Mouse (Mus musculus) kidney, adult 9 months (tissue): ENCODE results near the gene Matn4.

Experiments
- DNase-seq: peaks from one replicate; pipeline ENCODE4 v3.0.0; 2022

Gene Matn4

GRCm38 (mm10) chr2:164407708-164408107, 2.7 kb upstream of the Matn4 start:
- DNase-seq = peak; percentile 64

- DNase-seq = no peak
These were observed 559 bp upstream of the Matn4 start for GRCm38 (mm10) chr2:164405519-164405918.

GRCm38 (mm10) chr2:164404082-164404990, 624 bp downstream of the Matn4 start:
- DNase-seq = peak; percentile 45

DNA sequence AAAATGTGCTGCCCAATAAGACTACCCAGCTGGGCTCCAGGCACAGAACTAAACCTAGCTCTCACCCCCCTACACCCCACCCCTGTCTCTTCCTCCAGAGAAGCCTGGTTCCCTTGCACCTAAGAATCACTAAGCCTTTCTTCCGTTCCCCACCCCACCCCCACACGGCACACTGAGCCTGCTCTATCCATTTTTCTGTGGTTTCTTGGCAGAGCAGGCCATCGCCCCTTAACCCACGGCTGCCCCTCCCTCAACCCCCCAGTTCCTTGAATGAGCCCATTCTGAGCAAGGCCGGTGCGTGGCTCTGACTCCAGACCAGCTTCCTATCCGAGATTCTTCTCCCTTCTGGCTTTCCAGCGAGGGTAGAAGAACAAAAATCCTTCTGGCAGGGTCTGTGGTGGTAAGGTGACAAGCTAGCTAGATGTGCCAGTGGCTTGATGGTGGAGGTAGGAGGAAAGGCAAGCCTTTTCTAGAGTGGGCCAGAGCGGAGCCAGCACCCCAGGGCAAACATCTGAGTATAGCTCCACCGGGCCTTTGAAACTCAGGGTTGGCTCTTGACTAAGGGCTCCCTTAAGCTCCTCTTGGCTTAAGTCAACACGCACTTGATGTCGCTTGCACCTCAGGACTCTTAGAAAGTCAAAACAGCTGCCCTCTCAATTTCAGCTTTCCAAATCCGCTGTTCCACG, 1.4 kb downstream of the Matn4 start:
- DNase-seq = no peak

DNA sequence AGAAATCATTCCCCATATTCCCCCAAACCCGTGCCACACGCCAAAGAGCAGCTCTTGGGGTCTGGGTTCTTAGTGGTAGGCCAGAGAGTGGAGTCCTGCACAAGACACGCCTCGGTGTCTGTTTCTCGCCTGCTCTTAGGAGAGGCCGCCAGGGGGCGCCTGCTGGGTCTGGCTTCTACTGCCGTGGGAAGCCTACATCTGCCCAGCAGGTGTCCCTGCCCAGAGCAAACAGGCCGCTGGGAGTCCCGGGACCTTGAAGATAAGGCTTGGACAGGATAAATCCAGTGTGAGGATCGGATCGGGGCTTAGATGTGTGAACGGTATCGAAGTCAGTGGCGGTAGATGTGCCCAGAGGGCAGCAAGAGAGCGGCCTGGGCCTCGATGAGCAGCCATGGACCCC, 2.1 kb downstream of the Matn4 start, which contains the start of gene Rbpjl:
TSS of gene Rbpjl (plus strand) at position 236 of the 400 bp plus-strand sequence.
- peak; percentile 83 for DNase-seq

GRCm38 (mm10) chr2:164396911-164397310, 8.0 kb downstream of the Matn4 start:
- DNase-seq = no peak

DNA sequence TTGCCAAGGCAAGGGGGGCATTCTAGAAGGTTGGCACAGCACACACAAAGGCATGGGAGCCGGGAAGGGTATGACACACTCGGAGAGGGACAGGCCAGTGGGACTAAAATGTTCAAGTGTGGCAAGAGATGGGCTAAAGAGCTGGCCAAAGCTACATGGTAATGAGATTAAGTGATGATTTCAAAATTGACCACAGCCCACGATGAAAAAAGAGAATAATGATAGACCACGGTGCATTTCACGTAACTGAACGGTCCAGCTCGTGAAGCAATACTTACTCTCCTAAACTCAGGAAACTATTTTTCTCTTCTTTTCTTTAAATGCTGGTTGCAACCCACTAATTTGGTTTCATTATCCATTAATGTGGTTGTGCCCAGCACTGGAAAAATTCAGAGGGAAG, 8.9 kb downstream of the Matn4 start:
- no peak for DNase-seq

DNA sequence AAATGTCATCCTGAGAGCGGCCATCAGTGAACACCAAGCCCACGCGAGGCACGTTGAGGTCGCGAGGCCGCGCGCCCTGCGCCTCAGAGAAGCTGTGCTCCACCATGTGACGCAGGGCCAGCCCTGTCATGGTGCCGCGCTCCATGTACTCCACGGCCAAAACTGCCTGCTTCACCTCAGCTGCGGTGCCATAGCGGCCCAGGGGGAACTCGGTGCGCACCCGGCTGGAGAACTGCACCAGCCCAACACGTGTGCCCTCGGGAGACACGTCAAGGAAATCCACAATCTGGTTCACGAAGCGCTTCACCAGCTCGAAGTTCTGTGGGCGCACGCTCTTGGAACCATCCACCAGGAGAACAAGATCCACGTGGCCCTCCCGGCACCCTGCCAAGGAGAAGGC, 11.8 kb downstream of the Matn4 start:
- DNase-seq = no peak

- peak; percentile 80 for DNase-seq
These were observed 15.5 kb downstream of the Matn4 start for GRCm38 (mm10) chr2:164389499-164389898.

DNA sequence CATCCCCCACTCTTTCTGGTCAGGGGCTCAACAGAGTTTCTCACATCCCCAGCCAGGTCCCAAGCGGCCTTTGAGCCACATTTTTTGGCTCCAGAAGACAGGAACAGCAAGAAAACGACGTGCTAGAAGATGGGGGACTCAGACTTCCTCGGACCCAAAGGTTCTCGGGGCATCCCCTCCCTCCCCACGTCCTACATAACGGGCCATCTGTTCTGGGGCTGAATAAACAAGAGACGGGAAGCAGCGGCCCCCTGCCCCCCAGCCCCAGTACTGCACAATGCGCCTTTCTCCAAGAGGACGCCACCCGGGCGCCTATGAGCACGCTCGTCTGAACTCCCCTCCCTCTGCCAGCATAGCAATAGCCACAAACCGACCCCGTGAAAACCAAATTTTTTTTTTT, 15.9 kb downstream of the Matn4 start, which contains the start of gene Slpi:
TSS of gene Slpi (minus strand) at position 76 of the 400 bp plus-strand sequence.
- DNase-seq = no peak

GRCm38 (mm10) chr2:164386953-164387352, 18.0 kb downstream of the Matn4 start:
- peak; percentile 45 for DNase-seq

DNA sequence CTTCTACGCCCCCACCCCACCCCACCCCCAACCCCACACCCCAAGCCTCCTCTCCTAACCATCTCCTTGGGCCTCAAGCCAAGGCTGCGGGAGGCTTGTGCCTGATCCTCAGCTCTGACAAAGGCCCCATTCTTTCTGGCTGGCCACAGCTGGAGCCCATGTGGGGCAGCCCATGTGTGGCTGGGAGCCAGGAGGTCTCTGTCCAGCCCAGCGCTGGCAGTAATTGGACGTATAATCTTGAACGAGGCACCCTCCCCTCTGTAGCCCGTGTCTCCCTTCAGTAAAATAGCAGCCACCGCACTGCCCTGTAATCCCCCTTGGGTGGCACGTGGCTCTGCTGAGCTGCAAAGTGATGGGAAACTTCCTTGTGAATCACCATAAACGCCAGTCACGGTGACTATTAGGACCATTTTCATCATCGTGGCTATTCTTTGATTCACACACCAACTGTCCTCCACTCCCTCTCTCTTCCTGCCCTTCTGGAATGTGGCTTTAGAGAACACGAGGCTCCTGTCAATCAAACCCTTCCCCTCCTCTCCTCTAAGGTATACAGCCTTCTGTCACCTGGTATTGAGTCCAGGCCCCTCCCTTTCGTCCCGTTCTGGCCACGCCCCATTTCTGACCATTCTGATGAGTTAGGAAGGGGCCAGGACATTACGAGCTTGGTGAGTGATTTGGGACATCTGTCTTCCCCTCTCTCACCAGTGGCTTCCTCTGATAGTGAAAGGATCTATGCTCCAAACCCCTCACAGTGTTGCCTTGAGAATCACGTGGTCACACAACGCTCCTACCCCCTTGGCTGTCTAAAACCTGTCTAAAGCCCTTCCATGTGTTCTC, 18.8 kb downstream of the Matn4 start:
- no peak for DNase-seq

DNA sequence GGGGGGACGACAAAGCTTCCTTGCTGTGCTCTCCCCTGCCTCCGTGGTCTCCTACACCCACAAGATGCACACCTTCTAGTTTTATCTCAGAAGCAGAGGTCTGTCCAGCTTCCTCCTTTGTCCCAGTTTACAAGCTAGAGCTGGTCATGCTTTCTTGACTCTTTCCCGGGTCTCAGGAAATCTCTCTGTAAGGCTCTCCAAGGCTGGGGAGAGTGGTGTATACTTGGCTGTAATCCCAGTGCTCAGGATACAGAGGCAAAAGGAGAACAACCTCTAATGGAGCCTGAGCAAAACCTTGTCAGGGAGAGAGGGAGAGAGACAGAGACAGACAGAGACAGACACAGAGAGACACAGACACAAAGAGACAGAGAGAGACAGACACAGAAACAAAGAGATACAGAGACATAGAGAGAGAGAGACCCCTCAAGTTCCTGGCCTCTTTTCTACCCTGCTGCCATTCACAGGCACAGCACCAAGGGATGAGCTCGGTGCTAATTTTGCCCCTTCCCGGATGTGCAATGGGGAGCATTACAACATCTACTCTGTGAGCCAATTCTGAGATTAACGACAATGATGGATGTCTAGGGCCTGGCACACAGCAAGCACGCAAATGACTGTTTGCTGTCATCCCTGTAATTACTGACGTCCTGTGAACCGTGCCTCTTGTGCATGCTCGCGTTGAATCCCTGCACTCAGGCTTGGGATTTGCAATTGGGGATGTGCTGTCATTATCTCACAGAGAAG, 21.1 kb downstream of the Matn4 start:
- DNase-seq = no peak

DNA sequence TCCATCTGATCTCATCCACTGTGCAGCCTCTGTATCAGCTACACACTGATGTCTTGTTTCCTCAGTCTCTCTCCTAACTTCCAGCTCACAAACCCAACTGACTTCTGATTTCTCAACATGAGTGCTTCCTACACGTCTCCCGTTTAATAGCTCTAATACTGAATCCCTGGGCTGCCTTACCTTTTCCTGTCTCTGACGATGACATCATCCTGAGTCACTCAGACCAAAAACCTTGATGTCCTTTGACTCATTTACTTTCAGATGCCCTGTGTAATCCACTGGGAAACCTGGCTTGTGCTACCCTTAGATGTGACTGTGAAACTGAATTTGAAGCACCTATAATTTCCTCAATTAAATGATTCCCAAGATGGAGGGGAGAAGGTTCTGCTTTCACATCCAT, 22.0 kb downstream of the Matn4 start:
- DNase-seq = no peak

GRCm38 (mm10) chr2:164381726-164382125, 23.2 kb downstream of the Matn4 start:
- DNase-seq = no peak

DNA sequence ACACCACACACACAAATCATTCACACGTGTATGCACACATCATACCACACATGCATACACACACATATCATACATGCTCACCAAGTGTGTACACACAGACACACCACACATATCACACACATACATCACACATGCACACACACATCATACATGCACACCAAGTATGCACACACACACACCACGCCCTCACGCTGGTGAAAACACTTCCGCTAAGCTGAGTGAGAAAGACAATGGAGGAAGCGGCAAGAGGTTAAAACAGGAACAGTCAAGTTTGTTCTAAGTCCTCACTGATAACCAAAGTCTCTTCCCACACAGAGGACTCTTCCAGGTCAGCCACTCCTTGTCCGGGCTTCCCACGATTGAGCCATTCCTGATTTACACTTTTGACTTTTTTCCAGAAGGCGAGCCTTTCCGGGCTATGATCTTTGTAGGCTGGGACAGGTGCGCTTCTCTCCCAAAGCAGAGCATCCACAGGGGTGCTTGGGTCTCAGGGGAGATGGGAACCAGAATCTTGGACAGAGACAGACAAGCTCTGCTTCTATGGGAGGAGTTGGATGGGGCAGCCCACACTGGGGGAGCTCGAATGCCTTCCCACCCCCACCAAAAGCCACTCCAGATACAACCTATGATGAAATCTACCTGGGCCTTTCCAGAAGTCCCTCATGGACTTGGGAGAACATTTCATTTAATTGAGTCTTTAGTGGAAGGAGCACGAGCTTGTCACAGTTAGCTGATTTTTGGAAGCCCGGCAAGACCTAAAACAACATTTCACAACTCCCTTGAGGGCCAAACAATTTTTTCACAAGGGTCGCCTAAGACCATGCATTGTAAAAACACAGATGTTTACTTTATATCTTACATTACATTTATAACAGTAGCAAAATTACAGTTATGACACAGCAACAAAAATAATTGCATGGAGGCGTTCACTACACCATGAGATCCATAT, 27.2 kb downstream of the Matn4 start:
- DNase-seq = no peak

DNA sequence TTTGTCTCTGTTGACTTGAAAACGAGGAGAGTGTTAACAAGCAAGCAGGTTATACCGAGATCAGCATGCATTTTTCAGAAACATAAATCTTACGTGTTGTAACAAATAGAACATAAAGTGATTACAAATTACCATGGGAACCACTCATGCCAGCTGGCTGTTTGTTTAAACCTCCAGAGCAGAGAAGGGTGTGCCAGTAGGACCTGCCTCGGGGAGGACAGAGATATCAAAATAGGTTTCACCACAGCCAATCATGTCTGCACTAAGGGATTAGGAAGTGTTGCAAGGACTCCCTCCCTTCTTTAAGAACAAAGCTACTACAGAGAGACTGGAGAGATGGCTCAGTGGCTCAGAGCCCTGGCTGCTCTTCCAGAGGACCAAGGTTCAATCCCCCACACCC, 31.8 kb downstream of the Matn4 start:
- no peak for DNase-seq

DNA sequence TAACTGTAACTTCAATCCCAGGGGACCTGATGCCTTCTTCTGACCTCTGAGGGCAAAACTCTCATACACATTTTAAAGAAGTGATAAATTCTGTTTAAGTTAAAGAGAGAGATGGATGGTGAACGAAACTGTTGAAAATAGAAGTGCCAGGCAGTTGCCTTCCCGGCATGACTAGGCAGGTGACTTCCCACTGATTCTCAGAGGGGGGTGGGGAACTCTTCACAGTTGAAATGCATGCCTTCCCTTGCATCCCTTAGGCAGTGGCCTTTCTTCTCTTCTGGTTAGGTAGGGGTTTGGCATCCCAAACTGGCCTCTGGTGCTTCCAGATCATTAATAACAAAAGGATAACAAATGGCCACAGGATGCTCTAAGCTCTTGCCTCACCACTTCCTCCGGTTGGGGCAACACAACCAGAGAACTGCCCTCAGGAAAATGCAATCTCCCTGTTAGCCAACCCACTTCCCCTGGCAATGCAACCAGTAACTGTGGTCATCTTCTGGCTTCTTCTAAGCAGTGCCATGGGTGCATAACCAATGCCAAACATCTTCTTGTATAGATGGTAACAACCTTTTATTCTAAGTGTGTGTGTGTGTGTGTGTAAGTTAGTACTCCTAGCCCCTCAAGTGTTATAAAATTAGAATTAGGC, 32.4 kb downstream of the Matn4 start:
- no peak for DNase-seq

- DNase-seq = no peak
These were observed 33.6 kb downstream of the Matn4 start for GRCm38 (mm10) chr2:164371371-164371770.

GRCm38 (mm10) chr2:164368620-164369105, 36.3 kb downstream of the Matn4 start:
- DNase-seq = no peak
